Mouse (Mus musculus) C3H10T1/2 (cell line): ENCODE data around the gene Rasl10b. TPM values are rescaled to one million over a fixed set of nuclear protein-coding genes. Genes with fewer than 3 reads are reported as not detected.

Experiments
- polyA plus RNA-seq, 2 experiments: library from polyadenylated mRNA; unstranded; fragments of >200 nt; fragmentation: generic; extraction: Trizol; gene quantifications; one replicate each; pipeline ENCODE4 v1.2.1; 2012; ENCODE audit warnings: missing spikeins in 2 of 2

Gene Rasl10b
- polyA plus RNA-seq = under 1 TPM; 0.07 to 0.08 TPM

GRCm38 (mm10) chr11:83409087-83409754 is at the start of gene Rasl10b:
Gene Rasl10b, plus strand, starts transcription at chr11:83409137.

DNA sequence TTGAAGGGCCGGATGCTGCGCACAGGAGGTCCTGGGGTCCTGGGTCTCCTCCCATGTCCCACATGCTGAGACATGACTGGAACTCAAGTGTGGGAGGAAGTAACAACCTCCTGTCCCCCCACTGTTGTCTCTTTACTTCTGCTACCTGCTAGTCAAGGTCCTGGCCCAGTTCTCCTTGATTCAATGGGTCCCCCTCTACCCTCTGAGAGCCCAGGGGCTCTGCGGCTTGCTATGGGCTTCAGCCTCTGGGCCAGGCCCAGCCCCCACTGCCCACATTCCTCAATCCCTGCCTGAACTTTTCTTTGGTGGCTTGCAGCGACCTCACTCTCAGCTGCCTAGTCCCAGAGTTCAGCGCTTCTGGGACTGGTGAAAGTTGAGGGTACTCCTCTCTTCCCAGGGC is 20.4 kb downstream of the Rasl10b start, which contains the start of gene Gas2l2:
TSS of gene Gas2l2 (minus strand) at position 101 of the 400 bp plus-strand sequence.

DNA sequence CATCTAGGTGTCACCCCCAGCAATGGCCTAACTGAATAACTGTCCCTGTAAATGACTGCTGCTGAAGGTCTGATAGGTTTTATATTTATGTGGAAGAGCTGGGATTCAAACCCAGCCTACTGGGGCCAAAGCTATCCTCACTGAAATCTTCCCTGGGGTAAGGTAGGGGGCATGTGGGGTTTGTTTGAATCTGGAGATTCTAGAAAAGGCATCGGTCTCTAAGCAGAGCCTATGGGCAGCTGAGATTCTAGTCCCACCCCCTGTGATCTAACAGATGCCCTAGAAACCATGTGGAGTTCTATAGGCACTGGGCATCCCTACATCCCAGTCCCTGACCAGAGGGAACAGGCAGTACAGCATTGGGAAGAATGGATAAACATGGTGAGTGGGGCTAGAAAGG is 28.4 kb downstream of the Rasl10b start, which contains the start of gene 1700020L24Rik:
TSS of gene 1700020L24Rik (plus strand) at position 301 of the 400 bp plus-strand sequence.

DNA sequence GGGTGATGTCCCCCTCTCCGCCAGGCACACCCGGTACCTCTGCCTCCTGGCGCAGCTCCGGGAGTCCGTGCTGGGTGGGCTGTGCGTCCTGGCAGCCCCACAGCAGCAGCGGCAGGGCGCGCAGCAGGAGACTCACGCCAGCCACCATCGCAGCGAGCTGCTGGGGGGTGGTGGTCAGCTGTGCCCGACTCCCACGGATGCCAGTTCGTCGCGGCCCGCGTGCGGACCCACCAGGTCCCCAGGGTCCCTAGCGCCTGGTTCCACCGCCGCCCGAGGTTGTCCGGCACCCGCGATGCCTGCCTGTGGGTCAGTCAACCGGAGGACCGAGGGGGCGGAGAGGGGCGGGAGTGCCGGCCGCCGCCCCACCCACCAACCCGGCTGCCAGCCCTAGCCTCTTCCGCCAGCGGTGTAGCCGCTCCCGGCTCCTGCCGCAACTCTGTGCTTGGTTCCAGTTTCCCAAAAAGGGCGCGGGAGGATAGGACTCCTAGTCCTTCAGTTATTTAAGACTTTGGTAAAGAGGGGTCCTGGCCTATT is 53.8 kb downstream of the Rasl10b start, which contains the start of gene Mmp28:
TSS of gene Mmp28 (minus strand) at position 361 of the 534 bp plus-strand sequence.

Other genes with a start within 250 kb of the Rasl10b start
- under 1 TPM; 0.01 to 0.07 TPM for gene Slfn4, start 234.0 kb upstream of the Rasl10b start, polyA plus RNA-seq
- gene Slfn3, start 217.8 kb upstream of the Rasl10b start, polyA plus RNA-seq = under 1 TPM; 0.01 to 0.21 TPM
- gene Slfn14, start 122.4 kb upstream of the Rasl10b start, polyA plus RNA-seq = not detected
- 10 to 100 TPM; 20.7 to 83.3 TPM for gene Ap2b1, start 110.1 kb upstream of the Rasl10b start, polyA plus RNA-seq
- gene Pex12, start 106.6 kb upstream of the Rasl10b start, polyA plus RNA-seq = 1 to 10 TPM; 2.5 to 9.6 TPM
- gene Gas2l2, start 20.3 kb downstream of the Rasl10b start, polyA plus RNA-seq = under 1 TPM in 1 of 2 experiments, not detected in 1; 0.01 TPM
- gene 1700020L24Rik, start 28.5 kb downstream of the Rasl10b start, polyA plus RNA-seq = 10 to 100 TPM in 1 of 2 experiments, 1 to 10 TPM in 1; 4.0 to 14.1 TPM
- gene Mmp28, start 53.9 kb downstream of the Rasl10b start, polyA plus RNA-seq = 1 to 10 TPM; 1.5 to 6.8 TPM
- gene Taf15, start 63.9 kb downstream of the Rasl10b start, polyA plus RNA-seq = 10 to 100 TPM in 1 of 2 experiments, 1 to 10 TPM in 1; 5.6 to 36.5 TPM
- gene Heatr9, start 113.0 kb downstream of the Rasl10b start, polyA plus RNA-seq = under 1 TPM in 1 of 2 experiments, not detected in 1; 0.04 TPM
- 10 to 100 TPM in 1 of 2 experiments, 1 to 10 TPM in 1; 4.4 to 79.3 TPM for gene Ccl5, start 121.4 kb downstream of the Rasl10b start, polyA plus RNA-seq
- 1 to 10 TPM; 1.6 to 6.6 TPM for gene Ccl9, start 169.5 kb downstream of the Rasl10b start, polyA plus RNA-seq
- gene Ccl6, start 183.9 kb downstream of the Rasl10b start, polyA plus RNA-seq = under 1 TPM in 1 of 2 experiments, not detected in 1; 0.47 TPM
- not detected for gene Rpl9-ps1, start 236.5 kb downstream of the Rasl10b start, polyA plus RNA-seq
- not detected for gene Ccl3, start 240.2 kb downstream of the Rasl10b start, polyA plus RNA-seq